15 mouse cellular contexts compared by ENCODE assay signal in the genomic region with DNA sequence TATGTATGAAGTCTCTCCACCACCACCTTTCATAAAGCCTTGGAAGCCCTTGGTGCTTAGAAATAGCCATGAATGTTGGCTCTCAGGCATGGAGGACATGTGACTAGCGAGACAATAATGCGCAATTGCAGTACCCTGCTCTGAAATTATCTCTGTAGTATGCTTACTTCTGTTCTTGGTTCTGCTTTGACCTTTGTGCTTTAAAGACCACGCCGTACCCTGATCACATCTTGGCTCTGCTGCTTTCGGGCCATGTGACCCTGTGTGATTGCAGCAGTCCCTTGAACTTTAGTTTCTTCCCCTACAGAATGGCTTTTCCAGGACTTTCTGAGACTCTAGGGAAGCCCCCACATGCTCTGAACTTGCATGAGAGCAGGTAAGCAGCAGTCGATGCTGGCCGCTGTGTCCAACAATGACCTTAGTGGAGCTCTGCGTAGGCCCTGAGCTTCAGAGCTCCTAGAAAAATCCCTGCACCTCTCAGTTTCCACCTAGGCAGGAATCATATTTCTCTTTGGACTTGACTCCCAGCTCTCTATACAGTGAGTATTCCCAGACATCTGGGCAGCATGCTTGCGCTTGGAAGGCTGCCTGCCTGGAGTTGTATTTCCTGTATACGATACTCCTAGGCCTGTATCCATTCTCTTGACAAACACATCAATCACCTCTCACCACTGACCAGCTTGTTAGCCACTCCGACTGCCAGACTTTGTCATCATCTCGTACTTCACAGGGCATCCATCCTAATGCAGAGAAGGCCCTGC. TPM values are rescaled to one million over a fixed set of nuclear protein-coding genes. Genes with fewer than 3 reads are reported as not detected.
DNase-seq lines count a peak whose midpoint lies in the region; ATAC-seq and TF ChIP-seq lines count a peak whose summit lies in the region.
"Had no signal": no experiment of that assay in that cellular context is flagged by ENCODE, and none has a peak within 500 bp of the region (broad histone marks: within the 10 kb centered on the region; RNA-seq: fewer than 3 reads in every experiment).

No protein-coding gene starts in this region.

- no peak for TF ChIP-seq CTCF in hindbrain, postnatal 0 days (IDR thresholded peaks at IDR 0.05; ENCODE audit: low read depth)

- H3K36me3 ChIP-seq in heart, embryonic 10.5 days, result no peaks in the 10 kb centered on the region
- no peaks in the 10 kb centered on the region for H3K36me3 ChIP-seq in intestine, embryonic 16.5 days (ENCODE audit: control insufficient read depth, insufficient read depth, low read length)
- H3K36me3 ChIP-seq in hindbrain, postnatal 0 days (ENCODE audit: insufficient read depth, low read length), result no peaks in the 10 kb centered on the region

- no peaks in the 10 kb centered on the region for H3K27me3 ChIP-seq in heart, embryonic 10.5 days (ENCODE audit: insufficient read depth, poor library complexity, severe bottlenecking)
- H3K27me3 ChIP-seq in intestine, embryonic 16.5 days (replicated peaks; ENCODE audit: control insufficient read depth, insufficient read depth, low read length), result no peaks in the 10 kb centered on the region
- H3K27me3 ChIP-seq in hindbrain, postnatal 0 days (ENCODE audit: insufficient read depth, low read length), result no peaks in the 10 kb centered on the region
- H3K27me3 ChIP-seq: Patski had no signal

- DNase-seq in heart, embryonic 10.5 days (ENCODE audit: low spot score), result no peak
- no peak for DNase-seq in heart, postnatal 4 days
- DNase-seq in lung, postnatal 10 days, result peak; percentile 50
- DNase-seq in lung, adult 18-20 months, result no peak
- DNase-seq in yolk sac, embryonic 10.5 days (ENCODE audit: low spot score), result peak; percentile 22
- no peak for DNase-seq in hindbrain, postnatal 0 days (ENCODE audit: low spot score)
- no peak for DNase-seq in adrenal gland, postnatal 10 days
- DNase-seq: cerebellum, adult 2 months; thymus, postnatal 36 days had no signal

- peak overlapping the region; percentile 86 for H3K27ac ChIP-seq in heart, embryonic 10.5 days
- H3K27ac ChIP-seq in intestine, embryonic 16.5 days (ENCODE audit: low read length), result peak overlapping the region; percentile 60
- no peak overlapping the region for H3K27ac ChIP-seq in hindbrain, postnatal 0 days
- H3K27ac ChIP-seq: layer of hippocampus, adult 2 months had no signal

- H3K4me3 ChIP-seq in heart, embryonic 10.5 days, result peak overlapping the region; percentile 59
- H3K4me3 ChIP-seq in intestine, embryonic 16.5 days (ENCODE audit: low read length), result no peak overlapping the region
- no peak overlapping the region for H3K4me3 ChIP-seq in hindbrain, postnatal 0 days (ENCODE audit: low read length)
- H3K4me3 ChIP-seq: layer of hippocampus, adult 2 months had no signal

- no peak overlapping the region for H3K4me2 ChIP-seq in intestine, embryonic 16.5 days (ENCODE audit: low read depth, low read length)
- no peak overlapping the region for H3K4me2 ChIP-seq in hindbrain, postnatal 0 days (ENCODE audit: low read depth, low read length)

- peaks cover 51% of the 10 kb centered on the region for H3K4me1 ChIP-seq in heart, embryonic 10.5 days
- peaks cover 2% of the 10 kb centered on the region; the same call in 1 of the 2 replicates for H3K4me1 ChIP-seq in intestine, embryonic 16.5 days (ENCODE audit: control insufficient read depth, insufficient read depth, low read length)
- H3K4me1 ChIP-seq in hindbrain, postnatal 0 days (ENCODE audit: insufficient read depth, low read length), result no peaks in the 10 kb centered on the region

- H3K9ac ChIP-seq in intestine, embryonic 16.5 days (ENCODE audit: low read depth, low read length), result no peak overlapping the region
- H3K9ac ChIP-seq in hindbrain, postnatal 0 days (replicated peaks; ENCODE audit: low read length), result no peak overlapping the region

- peak; percentile 93 for ATAC-seq in intestine, embryonic 16.5 days
- no peak for ATAC-seq in hindbrain, postnatal 0 days
- ATAC-seq: CD4-positive, CD25-positive, alpha-beta regulatory T cell, adult 4 months; hindbrain, embryonic 16.5 days; Patski had no signal

- H3K9me3 ChIP-seq in heart, embryonic 10.5 days, result no peaks in the 10 kb centered on the region
- H3K9me3 ChIP-seq in intestine, embryonic 16.5 days (ENCODE audit: control insufficient read depth, low read length), result no peaks in the 10 kb centered on the region
- no peaks in the 10 kb centered on the region for H3K9me3 ChIP-seq in hindbrain, postnatal 0 days (ENCODE audit: low read length)

- 54% methylated on average over 12 of the region's 12 CpGs for WGBS in heart, embryonic 10.5 days
- WGBS in intestine, embryonic 16.5 days, result 63% methylated on average over 12 of the region's 12 CpGs
- 89% methylated on average over 12 of the region's 12 CpGs for WGBS in hindbrain, postnatal 0 days

RNA-seq across cellular contexts. Expression of gene Csrp3, which starts 2.4 kb away (rescaled TPM):
- 905 and 1,263 TPM in 2 replicates for polyA plus RNA-seq in heart, embryonic 10.5 days (2016; fragmentation: Nextera tagmentation; extraction: Ambion mirVana)
- 1,000 to 10,000 TPM; 1,381 to 1,460 TPM for total RNA-seq in heart, postnatal 4 days (2021)
- 1.1 and 2.1 TPM in 2 replicates for polyA plus RNA-seq in intestine, embryonic 16.5 days (2015; fragmentation: Nextera tagmentation; extraction: Ambion mirVana)
- total RNA-seq in hindbrain, postnatal 0 days (2014; rRNA removed), result not detected in 2 replicates
- polyA plus RNA-seq in hindbrain, postnatal 0 days (2015; fragmentation: Nextera tagmentation; extraction: Ambion mirVana), result not detected in 2 replicates
- 10 to 100 TPM in 1 of 2 experiments, 1 to 10 TPM in 1; 7.1 to 11.7 TPM for total RNA-seq in adrenal gland, postnatal 10 days (2021)
- total RNA-seq: layer of hippocampus, adult 2 months; left cerebral cortex, postnatal 10 days had no signal
- polyA plus RNA-seq: CD4-positive, CD25-positive, alpha-beta regulatory T cell, adult 4 months; cerebellum, adult 2 months; Patski had no signal

RNA-seq across cellular contexts. Expression of gene E2f8, which starts 36.0 kb away (rescaled TPM):
- 21.9 and 25.4 TPM in 2 replicates for polyA plus RNA-seq in heart, embryonic 10.5 days (2016; fragmentation: Nextera tagmentation; extraction: Ambion mirVana)
- 10 to 100 TPM; 17.6 to 18.5 TPM for total RNA-seq in heart, postnatal 4 days (2021)
- polyA plus RNA-seq in intestine, embryonic 16.5 days (2015; fragmentation: Nextera tagmentation; extraction: Ambion mirVana), result 21.9 and 24.2 TPM in 2 replicates
- 2.6 and 4.8 TPM in 2 replicates for total RNA-seq in hindbrain, postnatal 0 days (2014; rRNA removed)
- 1.8 and 2.0 TPM in 2 replicates for polyA plus RNA-seq in hindbrain, postnatal 0 days (2015; fragmentation: Nextera tagmentation; extraction: Ambion mirVana)
- total RNA-seq in adrenal gland, postnatal 10 days (2021), result 10 to 100 TPM in 1 of 2 experiments, 1 to 10 TPM in 1; 8.4 to 10.1 TPM

RNA-seq across cellular contexts. Expression of gene Zdhhc13, which starts 56.6 kb away (rescaled TPM):
- polyA plus RNA-seq in heart, embryonic 10.5 days (2016; fragmentation: Nextera tagmentation; extraction: Ambion mirVana), result 34.8 and 37.7 TPM in 2 replicates
- 10 to 100 TPM; 21.2 to 22.6 TPM for total RNA-seq in heart, postnatal 4 days (2021)
- 41.1 and 42.5 TPM in 2 replicates for polyA plus RNA-seq in intestine, embryonic 16.5 days (2015; fragmentation: Nextera tagmentation; extraction: Ambion mirVana)
- total RNA-seq in hindbrain, postnatal 0 days (2014; rRNA removed), result 43.3 and 55.5 TPM in 2 replicates
- polyA plus RNA-seq in hindbrain, postnatal 0 days (2015; fragmentation: Nextera tagmentation; extraction: Ambion mirVana), result 22.6 and 25.5 TPM in 2 replicates
- total RNA-seq in adrenal gland, postnatal 10 days (2021), result 10 to 100 TPM in 1 of 2 experiments, 1 to 10 TPM in 1; 8.9 to 10.3 TPM

Comparison
In these comparisons a context has a peak if more than half of its experiments do, and no peak if none do; other contexts are left out.
1. DNase-seq: peak in lung, postnatal 10 days (single experiment) and yolk sac, embryonic 10.5 days (single experiment); none in heart, embryonic 10.5 days (single experiment), heart, postnatal 4 days (single experiment), lung, adult 18-20 months (0 of 2), hindbrain, postnatal 0 days (single experiment) and adrenal gland, postnatal 10 days (single experiment).
2. RNA of gene Csrp3, which starts 2.4 kb away (total RNA-seq): 1,381 to 1,460 TPM in heart, postnatal 4 days; 7.1 to 11.7 TPM in adrenal gland, postnatal 10 days and not detected in hindbrain, postnatal 0 days; every median in the first group is over 100 times any median in the second.